Mouse (Mus musculus) midbrain, embryonic 16.5 days (tissue): ENCODE results near the gene Mif. TPM values are rescaled to one million over a fixed set of nuclear protein-coding genes. Genes with fewer than 3 reads are reported as not detected.
A peak's percentile ranks its signal among the peaks of the same experiment; 100 is the strongest.

Experiments
- ATAC-seq: fragments of 200-750 bp; cut with Nextera tagmentation; 2 replicates; pipeline ENCODE4 v1.8.0; 2017; ENCODE audit warnings: moderate TSS enrichment
- H3K27ac ChIP-seq: fragments of 300-500 bp; sonication (generic); 2 replicates; pipeline ENCODE4 v1.5.1; 2014; ENCODE audit warnings: mild to moderate bottlenecking, low read length, mixed read lengths
- H3K27me3 ChIP-seq: fragments of 300-500 bp; sonication (generic); 2 replicates; pipeline ENCODE4 v1.6.1; 2014; ENCODE audit warnings: low read depth, low read length, mixed read lengths; ENCODE audit not compliant: control insufficient read depth, insufficient read depth
- H3K36me3 ChIP-seq: fragments of 300-500 bp; sonication (generic); 2 replicates; pipeline ENCODE4 v1.6.1; 2014; ENCODE audit warnings: mild to moderate bottlenecking, low read length, moderate library complexity, mixed read lengths; ENCODE audit not compliant: control insufficient read depth, insufficient read depth
- H3K4me1 ChIP-seq: fragments of 300-500 bp; sonication (generic); 2 replicates; pipeline ENCODE4 v1.6.1; 2014; ENCODE audit warnings: mild to moderate bottlenecking, low read length, mixed read lengths; ENCODE audit not compliant: control insufficient read depth, insufficient read depth
- H3K4me2 ChIP-seq: fragments of 300-500 bp; sonication (generic); 2 replicates; pipeline ENCODE4 v1.6.1; 2014; ENCODE audit warnings: mild to moderate bottlenecking, low read length, mixed read lengths
- H3K4me3 ChIP-seq: fragments of 300-500 bp; sonication (generic); 2 replicates; pipeline ENCODE4 v1.5.1; 2014; ENCODE audit warnings: low read depth, mild to moderate bottlenecking, low read length, moderate library complexity, mixed read lengths
- H3K9ac ChIP-seq: fragments of 300-500 bp; sonication (generic); 2 replicates; pipeline ENCODE4 v1.6.1; 2014; ENCODE audit warnings: low read depth, low read length, mixed read lengths
- H3K9me3 ChIP-seq: fragments of 300-500 bp; sonication (generic); replicated peaks from 2 replicates; pipeline ENCODE4 v1.6.1; 2014; ENCODE audit warnings: mild to moderate bottlenecking, low read length, mixed read lengths; ENCODE audit not compliant: control insufficient read depth, poor library complexity, severe bottlenecking
- WGBS: fragments of 180-500 bp; shearing (Covaris S2); extraction: QIAGEN DNeasy Blood & Tissue Kit; methylation state at CpG from one replicate; pipeline ENCODE4 v1.1.7; 2014; 5-methylcytosine and 5-hydroxymethylcytosine counted together
- polyA plus RNA-seq: library from polyadenylated mRNA; unstranded; fragments of >200 nt; fragmentation: Nextera tagmentation; extraction: Ambion mirVana; gene quantifications from 2 replicates; pipeline ENCODE4 v1.2.1, GENCODE M21; 2015

Gene Mif
- polyA plus RNA-seq, 1 experiment from 2014 or later: 1,460 TPM

- Histone ChIP-seq H3K36me3 (no peaks in the 10 kb centered on the region), H3K4me1 (peaks cover 17% of the 10 kb centered on the region), H3K9me3 (no peaks in the 10 kb centered on the region), H3K9ac (peak overlapping the region; percentile 61), H3K27ac (no peak overlapping the region), H3K27me3 (peaks cover 10% of the 10 kb centered on the region), H3K4me3 (peak overlapping the region; percentile 38), H3K4me2 (peak overlapping the region; percentile 62)
- ATAC-seq: no peak
- 11% methylated on average over 9 of the region's 9 CpGs for WGBS
Observed at GRCm38 (mm10) chr10:75834721-75835120, 25.3 kb downstream of the Mif start.

DNA sequence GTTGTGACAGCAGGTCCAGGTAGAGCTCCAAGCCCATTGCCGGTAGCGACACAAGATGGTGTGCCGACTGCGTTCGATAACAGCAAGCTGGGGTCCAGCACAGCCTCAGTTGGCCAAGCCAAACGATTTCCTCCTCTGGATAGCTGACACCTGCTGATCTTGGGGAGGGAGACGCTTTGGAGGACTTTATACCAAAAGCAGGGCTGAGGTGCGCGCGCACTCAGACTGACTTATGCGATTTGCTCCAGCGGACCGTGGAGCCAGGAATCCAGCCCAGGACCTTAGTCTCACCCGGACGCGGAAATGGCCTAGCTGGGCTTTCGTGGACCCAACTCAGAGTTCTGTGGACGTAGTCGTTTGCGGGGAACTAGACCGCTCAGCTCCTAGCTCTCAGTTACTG lies 25.8 kb downstream of the Mif start:
- Histone ChIP-seq H3K27ac (no peak overlapping the region), H3K4me3 (peak overlapping the region; percentile 38), H3K9me3 (no peaks in the 10 kb centered on the region), H3K36me3 (no peaks in the 10 kb centered on the region), H3K4me1 (peaks cover 17% of the 10 kb centered on the region), H3K9ac (peak overlapping the region; percentile 61), H3K27me3 (peaks cover 10% of the 10 kb centered on the region), H3K4me2 (peak overlapping the region; percentile 62)
- WGBS: 2% methylated on average over 21 of the region's 21 CpGs
- no peak for ATAC-seq

DNA sequence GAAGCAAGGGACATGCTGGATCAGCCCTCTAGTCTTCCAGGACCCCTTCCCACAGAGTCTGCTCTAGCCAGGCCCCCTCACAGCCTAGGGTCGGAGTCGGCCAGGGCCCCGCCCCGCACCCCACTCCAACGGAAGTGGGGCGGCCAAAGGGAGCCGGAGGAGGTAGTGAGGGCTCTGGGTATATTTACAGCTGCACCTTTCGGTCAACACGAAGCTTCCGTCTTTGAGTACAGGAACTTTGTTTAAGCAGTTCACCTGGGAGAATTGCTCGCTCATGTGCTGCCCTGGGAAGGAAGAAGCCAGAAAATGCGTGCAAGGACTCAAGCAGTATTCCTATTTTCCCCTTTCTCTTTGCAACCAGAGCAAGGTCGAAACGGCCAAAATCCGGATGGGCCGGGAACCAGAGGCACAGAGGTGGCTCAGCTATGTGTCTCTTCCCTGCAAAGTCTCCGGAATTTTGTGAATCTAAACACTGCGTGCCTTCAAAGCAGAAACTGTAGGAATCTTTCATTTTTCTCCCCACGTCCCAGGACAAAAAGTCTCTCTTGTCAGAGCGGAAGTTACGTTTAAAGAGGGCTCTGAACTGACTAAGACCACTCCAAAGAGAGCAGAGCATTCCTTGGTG lies 26.5 kb downstream of the Mif start:
- WGBS: 15% methylated on average over 21 of the region's 21 CpGs
- no peak for ATAC-seq

GRCm38 (mm10) chr10:75832272-75832895 lies 27.7 kb downstream of the Mif start:
- Histone ChIP-seq H3K9ac (no peak overlapping the region), H3K4me3 (no peak overlapping the region), H3K27ac (no peak overlapping the region), H3K27me3 (peaks cover 10% of the 10 kb centered on the region), H3K4me1 (peaks cover 6% of the 10 kb centered on the region), H3K9me3 (no peaks in the 10 kb centered on the region), H3K4me2 (no peak overlapping the region), H3K36me3 (no peaks in the 10 kb centered on the region)
- ATAC-seq: no peak
- WGBS: 67% methylated on average over 13 of the region's 13 CpGs

More for the DNA sequence above, 26.5 kb downstream of the Mif start:
- H3K4me2 ChIP-seq: peak overlapping the region; percentile 62
- H3K4me1 ChIP-seq: peaks cover 16% of the 10 kb centered on the region
- H3K9ac ChIP-seq: peak overlapping the region; percentile 61
- no peaks in the 10 kb centered on the region for H3K36me3 ChIP-seq
- peak overlapping the region; percentile 38 for H3K4me3 ChIP-seq
- peaks cover 10% of the 10 kb centered on the region for H3K27me3 ChIP-seq
- H3K27ac ChIP-seq: no peak overlapping the region
- H3K9me3 ChIP-seq: no peaks in the 10 kb centered on the region

- no peak overlapping the region for H3K27ac ChIP-seq
- WGBS: 97% methylated on average over 2 of the region's 2 CpGs
- no peak overlapping the region for H3K4me3 ChIP-seq
- H3K36me3 ChIP-seq: no peaks in the 10 kb centered on the region
- peaks cover 10% of the 10 kb centered on the region for H3K27me3 ChIP-seq
- no peak for ATAC-seq
- H3K4me2 ChIP-seq: no peak overlapping the region
- peaks cover 5% of the 10 kb centered on the region for H3K4me1 ChIP-seq
- H3K9me3 ChIP-seq: no peaks in the 10 kb centered on the region
- H3K9ac ChIP-seq: no peak overlapping the region
Observed at GRCm38 (mm10) chr10:75830275-75830670, 29.8 kb downstream of the Mif start.

GRCm38 (mm10) chr10:75829529-75830274 lies 30.3 kb downstream of the Mif start:
- 77% methylated on average over 2 of the region's 2 CpGs for WGBS

GRCm38 (mm10) chr10:75828500-75828931 lies 31.5 kb downstream of the Mif start:
- ATAC-seq: 0 out of 2 replicates have a peak, but pooled peaks have one; percentile 32
- Histone ChIP-seq H3K9ac (no peak overlapping the region), H3K27me3 (peaks cover 3% of the 10 kb centered on the region), H3K4me2 (no peak overlapping the region), H3K27ac (no peak overlapping the region), H3K36me3 (no peaks in the 10 kb centered on the region), H3K4me1 (no peaks in the 10 kb centered on the region), H3K4me3 (no peak overlapping the region), H3K9me3 (no peaks in the 10 kb centered on the region)

More at GRCm38 (mm10) chr10:75829529-75830274, 30.3 kb downstream of the Mif start:
- ATAC-seq: no peak
- Histone ChIP-seq H3K9ac (no peak overlapping the region), H3K4me2 (no peak overlapping the region), H3K27ac (no peak overlapping the region), H3K36me3 (no peaks in the 10 kb centered on the region), H3K27me3 (peaks cover 10% of the 10 kb centered on the region), H3K4me3 (no peak overlapping the region), H3K9me3 (no peaks in the 10 kb centered on the region), H3K4me1 (peaks cover 2% of the 10 kb centered on the region)

DNA sequence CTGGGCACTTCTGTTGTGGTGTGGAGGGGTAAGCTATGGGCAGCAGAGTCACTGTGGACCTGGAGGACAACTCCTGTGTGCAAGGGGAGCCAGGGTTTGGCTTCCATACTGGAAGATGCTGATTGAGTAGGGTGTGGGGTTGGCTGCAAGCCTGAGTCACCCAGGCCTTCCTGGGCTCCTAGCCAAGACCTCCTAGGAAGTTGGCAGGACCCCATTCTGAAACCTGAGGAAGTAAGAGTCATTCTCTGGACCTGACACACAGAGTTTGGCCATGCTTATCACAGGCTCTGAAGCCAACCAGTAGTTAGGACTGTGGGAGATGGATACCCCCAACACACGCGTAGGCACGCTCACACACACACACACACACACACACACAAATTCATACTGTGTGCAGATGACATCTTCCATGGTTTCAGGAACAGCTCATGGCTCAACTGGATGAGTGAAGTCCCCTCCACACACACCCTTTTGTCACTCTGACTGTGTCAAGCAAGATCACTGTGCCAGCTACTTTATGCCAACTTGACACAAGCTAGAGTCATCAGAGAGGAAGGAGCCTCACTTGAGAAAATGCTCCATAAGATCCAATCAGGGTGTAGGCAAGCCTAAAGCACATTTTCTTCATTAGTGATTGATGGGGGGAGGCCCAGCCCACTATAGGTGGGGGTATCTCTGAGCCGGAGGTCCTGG lies 32.2 kb downstream of the Mif start:
- ATAC-seq: no peak

More for the DNA sequence above, 32.2 kb downstream of the Mif start:
- H3K4me2 ChIP-seq: no peak overlapping the region
- H3K27ac ChIP-seq: no peak overlapping the region
- WGBS: 90% methylated on average over 4 of the region's 4 CpGs
- H3K9me3 ChIP-seq: no peaks in the 10 kb centered on the region
- no peak overlapping the region for H3K4me3 ChIP-seq
- H3K4me1 ChIP-seq: no peaks in the 10 kb centered on the region
- no peaks in the 10 kb centered on the region for H3K27me3 ChIP-seq
- H3K36me3 ChIP-seq: no peaks in the 10 kb centered on the region
- no peak overlapping the region for H3K9ac ChIP-seq
